Mouse (Mus musculus) layer of hippocampus, postnatal 14 days (tissue): ENCODE measurements around the gene Rabggtb. TPM values are rescaled to one million over a fixed set of nuclear protein-coding genes. Genes with fewer than 3 reads are reported as not detected.

Experiments used
- DNase-seq, 2 experiments: peaks; one replicate each; pipeline ENCODE4 v3.0.0; 2021 to 2022; ENCODE audit warnings: low spot score in 2 of 2, mixed read lengths in 1 of 2
- total RNA-seq, 2 experiments: library from RNA; stranded (reverse); gene quantifications; 2 replicates each; pipeline ENCODE4 v1.2.3; 2021

Gene Rabggtb
- total RNA-seq, 2 experiments from 2014 or later: 70.4 to 72.7 TPM

DNA sequence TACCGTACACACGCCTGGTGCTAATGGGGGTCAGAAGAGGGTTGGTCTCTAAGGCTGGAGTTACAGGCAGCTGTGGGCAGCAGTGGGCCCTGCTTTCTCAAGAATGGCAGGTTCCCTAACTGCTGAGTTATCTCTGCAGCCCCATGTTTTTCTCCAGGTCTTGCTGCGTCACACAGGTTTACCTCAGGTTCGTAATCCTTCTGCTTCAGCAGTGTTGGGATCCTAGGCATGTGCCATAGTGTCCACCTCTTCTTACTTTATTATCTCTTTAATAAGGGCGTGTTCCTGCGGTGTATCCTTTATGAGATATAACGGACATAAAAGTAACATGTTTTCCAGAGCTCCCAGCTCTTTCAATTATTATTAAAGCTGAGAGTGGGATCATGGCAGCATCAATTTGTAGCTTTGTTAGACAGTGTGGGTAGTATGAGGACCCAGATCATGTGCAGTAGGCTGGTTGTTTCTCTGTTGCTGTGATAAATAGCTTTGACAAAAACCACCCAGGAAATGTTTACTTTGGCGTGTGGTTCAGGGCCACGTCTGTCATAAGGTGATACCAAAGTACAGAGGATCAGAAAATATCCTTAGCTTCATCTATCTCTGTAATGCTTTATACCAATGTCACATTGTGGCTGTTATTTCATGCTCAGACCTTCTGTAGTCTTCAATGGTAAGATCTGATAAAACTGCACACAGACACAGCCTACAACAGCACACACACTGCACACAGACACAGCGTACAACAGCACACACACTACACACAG lies 8.5 kb upstream of the Rabggtb start:
- DNase-seq: no peak

DNA sequence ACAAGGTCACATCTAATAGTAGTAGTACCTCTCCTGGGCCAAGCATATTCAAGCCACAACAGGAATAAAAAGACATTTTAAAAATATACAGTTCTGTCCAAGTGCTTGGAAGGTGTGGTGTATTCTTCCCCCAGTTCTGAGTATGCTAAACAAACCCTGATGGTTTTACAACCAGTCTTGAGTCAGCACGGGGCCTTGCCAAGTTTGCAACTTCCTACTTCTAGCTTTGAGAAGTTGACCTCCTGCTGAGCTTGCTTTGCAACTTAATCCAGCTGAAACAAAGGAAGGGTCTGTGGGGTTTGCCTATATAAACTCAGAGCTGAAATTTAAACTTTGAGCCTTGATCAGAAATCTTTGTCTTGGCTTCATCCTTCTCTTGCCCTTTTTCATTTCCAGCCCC lies 4.4 kb upstream of the Rabggtb start:
- no peak for DNase-seq

DNA sequence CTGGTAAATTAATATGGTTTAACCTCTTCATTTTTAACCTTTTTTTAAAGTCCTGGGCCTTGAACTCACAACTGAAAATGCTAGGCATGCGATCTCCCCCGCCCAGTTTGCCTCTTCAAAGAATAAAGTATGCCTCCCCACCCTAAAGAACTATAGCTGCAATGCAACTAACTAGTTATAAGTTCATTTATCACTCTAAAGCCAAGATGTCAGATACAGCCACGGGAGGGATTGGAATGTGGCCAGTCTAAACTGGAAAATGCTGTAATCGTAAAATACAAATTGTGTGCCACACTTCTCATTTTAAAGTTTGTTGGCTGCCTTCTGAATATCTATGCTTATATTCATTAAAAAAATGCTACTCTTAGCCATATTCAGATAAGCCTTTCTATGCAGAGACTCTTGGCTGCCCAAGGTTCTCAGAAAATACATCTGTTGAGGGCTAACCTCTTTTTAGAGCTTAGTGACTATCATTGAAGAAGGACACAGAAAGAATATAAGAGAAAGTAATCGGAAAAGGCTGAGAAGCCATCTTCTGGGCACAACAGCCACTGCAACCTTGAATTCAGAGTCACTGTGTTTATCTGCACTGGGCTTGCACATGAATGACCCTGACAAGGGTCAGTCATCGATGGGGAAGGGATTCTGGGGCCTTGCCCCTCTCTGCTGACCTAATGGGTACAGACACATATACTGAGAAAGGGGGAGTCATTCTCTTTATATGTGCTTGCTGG lies 868 bp upstream of the Rabggtb start:
- peak in 1 of 2 experiments; percentile 20 for DNase-seq

DNA sequence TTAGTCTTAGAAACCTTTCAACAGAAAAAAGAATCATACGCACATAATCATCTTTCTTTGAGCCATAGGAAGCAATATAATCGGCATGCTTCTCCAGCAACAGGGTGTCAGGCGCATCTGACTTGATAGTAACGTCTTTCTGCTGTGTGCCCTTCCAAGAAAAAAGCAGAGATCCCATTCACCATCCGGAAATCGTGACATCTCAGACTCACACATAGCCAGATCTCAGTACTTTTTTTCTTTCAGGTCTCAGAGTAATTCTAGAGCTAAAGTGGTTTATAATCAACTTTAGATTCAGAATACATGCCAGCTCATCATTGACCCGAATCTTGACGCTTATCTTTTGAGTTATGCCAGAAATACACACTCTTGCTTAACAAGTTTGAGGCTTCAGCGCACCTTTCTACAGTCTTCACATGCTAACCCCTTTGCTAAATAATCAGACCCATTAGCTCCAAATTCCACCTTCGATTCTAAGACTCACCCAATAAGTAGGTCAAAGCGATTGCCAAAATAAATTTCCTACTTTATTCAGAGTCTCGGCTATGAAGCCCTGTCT lies 848 bp downstream of the Rabggtb start:
- no peak for DNase-seq

DNA sequence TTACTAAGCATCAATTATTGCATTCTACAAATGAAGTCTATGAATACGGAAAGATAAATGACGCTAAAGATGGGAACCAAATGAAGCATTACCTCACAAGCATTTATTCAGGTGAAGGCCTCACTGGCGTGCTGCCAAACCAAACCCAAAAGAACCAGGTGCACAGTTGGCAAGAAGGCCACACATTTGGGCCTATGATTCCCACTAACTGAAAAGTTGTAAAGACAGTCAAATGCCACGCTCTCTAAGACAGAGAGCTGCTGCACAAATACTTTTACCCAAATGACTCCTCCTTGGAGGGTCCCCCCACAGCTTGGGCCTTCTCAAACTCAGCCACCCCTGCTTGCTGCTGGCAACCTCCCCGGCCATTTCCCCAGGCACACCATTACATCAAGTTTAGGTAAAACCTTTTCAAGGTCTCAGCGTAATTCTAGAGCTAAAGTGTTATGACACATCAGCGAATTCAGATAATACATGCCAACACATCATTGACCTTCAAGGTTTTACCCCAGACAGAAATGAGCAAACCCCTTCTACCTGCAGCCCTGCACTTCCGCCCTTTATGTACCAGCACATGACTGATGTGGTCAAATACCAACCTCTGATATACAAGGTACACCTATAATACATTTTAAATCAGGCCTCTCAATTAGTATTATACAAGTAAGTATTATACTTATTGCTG lies 1.5 kb downstream of the Rabggtb start:
- no peak for DNase-seq

DNA sequence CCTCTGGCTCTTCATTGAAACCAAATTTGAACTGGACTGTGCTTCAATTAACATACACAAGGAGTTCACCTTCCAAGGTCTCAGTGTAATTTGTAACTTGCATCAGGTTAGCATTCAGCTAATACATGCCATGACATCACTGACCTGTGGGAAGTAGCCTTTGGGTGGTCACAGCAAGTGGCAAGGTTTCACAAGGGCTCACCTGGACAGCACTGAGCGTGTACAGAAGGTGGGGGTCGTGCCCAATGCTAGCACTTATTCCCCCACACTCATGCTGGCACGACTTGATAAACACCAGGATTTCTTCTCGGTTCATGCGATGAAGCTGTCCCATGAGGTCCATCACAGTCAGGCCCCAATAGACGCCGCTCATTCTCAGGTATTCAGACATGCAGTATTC lies 2.3 kb downstream of the Rabggtb start:
- DNase-seq: no peak

DNA sequence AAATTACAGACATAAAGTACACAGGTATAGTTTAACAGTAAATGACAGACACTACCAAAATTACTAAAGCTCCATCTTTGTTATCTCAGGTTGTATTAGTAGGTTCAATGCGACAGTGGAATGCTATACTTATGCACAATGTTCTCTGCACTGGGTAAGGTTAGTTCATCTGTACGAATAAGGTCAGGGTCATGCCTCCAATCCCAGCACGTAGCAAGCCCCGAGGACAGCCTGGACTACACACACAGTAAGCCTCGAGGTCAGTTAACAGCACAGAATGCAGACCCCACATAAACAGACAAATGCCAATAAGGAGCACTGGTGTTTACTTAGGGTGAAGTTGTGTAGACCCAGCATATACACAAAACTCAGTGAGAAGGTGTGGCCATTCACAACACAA lies 3.9 kb downstream of the Rabggtb start:
- DNase-seq: no peak

DNA sequence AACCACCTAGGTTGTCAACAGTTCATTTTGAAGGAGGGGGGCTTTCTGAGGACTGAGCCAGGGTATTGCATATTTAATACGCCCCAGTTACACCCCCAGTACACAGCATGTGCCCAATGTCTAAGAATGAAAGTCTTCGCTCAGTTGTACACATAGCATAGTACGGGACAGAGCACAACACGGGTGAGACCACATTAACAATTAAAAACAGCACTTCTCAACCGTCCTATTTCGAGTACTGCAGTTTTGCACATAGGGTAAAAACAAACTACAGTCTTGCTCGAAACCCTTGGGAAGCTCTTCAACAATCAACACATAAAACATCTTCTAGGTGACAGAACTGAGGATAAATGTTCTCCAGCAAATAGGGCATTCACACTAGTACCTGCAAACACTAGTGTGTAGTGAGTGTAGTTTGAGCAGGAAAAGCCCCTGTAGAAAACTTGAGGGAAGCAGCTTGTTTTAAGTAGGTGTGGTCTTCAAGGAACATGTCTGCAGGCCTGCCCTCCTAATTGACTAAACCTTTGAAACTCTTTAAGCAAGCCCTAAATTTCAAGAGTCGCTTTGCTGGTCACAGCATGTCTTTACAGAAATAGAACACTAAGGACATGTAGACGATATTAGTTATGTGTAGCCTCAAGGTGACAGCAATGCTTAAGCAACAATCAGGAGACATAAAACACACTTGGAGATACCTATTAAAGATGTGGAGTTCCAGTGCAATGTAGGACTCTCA lies 6.5 kb downstream of the Rabggtb start, which contains the start of gene Msh4:
Gene Msh4 (minus strand): TSS at position 3 of the 736 bp plus-strand sequence.
- DNase-seq: no peak

DNA sequence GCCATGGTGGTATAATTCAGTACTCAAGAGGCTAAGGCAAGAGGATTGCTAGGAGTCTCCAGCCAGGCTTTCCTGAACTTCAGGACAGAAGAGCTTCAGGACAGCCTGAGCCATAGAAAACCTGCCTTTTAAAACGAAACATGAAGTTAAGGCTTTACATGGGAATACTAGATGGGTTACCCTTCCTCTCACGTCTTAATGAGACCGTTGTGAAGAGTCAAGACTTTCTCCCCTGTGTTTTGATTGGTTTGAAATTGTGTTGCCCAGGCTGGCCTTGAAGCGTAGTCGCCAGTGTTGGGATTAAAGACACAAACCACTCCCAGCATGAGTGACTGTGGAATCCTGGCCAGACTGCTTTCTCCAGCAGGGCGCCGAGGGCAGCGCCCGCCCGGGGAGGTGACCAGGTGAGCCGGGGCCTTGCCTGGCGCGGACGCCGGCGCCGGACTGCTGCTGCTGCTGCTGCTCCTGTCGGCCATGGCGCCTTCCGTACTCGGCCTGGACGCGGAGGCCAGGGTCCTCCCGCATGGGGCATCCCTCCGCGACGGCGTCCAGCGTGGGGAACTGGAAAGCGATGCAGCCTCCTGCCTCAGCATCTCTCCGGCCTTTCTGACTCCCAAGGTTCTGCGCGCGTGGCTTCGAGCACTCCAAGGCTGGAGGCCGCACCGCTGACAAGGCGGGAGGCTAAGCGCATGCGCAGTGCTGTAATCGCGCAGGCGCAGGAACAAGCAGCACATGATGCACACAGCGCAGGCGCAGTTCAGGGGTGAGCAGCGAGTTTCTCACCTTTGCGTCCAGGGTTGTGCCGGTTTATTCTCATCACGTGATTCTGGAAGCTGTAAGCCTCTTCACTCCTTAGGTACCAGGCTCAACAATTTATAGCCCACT lies 7.3 kb downstream of the Rabggtb start:
- no peak for DNase-seq

DNA sequence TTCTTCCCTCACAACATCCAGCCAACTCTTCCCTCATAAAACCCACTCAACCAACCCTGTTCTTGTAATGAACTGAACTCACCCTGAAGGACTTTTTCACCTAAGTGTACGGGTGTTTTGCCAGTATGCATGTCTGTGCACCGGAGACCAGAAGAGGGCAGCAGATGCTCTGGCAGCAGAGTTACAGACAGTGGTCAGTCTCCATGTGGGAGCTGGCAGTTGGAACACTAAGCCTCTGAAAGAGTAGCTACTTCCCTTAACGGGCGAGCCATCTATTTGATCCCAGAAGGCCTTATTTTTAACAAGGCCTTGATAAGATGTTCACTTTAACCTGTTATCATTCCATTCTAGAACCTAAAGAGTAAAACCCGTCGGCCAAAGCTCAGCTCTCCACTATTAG lies 8.2 kb downstream of the Rabggtb start:
- DNase-seq: peak in 1 of 2 experiments; percentile 26

DNA sequence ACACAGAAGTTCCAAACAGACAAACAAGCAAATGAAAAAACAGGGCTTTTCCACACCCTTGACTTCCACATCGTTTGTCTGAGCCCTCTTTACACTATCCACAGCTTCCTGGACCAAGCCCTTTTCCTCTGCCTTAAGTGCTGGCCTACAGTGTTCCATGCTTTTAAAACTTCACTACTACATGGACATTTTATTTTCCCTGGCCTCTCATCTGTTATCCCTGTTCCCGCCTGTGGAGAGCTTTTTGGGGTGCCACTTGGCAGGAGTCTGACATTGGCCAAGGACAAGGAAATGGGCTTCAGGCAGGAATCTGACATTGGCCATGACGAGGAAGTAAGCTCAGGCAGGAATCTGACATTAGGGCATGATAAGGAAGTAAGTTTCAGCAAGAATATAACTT lies 10.2 kb downstream of the Rabggtb start:
- no peak for DNase-seq

DNA sequence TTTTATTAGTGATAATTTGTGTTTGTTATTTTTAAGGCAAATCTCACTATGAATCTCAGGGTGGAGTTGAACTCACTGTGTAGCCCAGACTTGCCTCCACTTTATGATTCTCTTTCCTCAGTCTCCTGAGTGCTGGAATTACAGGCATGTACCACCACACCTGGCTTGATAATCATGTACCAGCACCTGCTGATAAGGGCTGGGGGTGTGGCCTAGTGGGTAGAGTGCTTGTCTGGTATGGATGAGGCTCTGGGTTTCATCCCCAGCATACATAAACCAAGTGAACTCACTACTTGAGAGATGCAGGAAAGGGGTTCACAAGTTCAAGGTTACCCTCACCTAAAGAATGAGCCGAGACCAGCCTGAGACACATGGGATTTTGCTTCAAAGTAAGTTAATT lies 10.9 kb downstream of the Rabggtb start:
- no peak for DNase-seq

DNA sequence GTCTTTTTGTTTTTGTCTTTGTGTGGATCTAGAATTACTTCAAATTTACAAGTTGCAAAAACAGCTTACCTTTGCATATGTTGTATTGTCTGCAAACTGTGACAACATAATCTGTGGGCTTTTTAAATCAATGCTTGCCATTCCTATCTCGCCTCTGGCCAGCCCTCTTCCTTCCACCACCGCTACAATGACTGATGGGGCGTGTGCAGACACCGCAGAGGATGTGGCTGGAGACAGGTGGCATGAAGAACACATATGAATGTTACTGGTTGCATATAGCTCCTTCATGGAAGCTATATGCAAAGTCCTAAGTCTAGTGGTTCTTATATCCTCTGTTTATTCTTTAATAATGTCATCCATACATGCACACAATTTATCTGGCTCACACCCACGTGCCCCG lies 15.6 kb downstream of the Rabggtb start:
- DNase-seq: no peak

DNA sequence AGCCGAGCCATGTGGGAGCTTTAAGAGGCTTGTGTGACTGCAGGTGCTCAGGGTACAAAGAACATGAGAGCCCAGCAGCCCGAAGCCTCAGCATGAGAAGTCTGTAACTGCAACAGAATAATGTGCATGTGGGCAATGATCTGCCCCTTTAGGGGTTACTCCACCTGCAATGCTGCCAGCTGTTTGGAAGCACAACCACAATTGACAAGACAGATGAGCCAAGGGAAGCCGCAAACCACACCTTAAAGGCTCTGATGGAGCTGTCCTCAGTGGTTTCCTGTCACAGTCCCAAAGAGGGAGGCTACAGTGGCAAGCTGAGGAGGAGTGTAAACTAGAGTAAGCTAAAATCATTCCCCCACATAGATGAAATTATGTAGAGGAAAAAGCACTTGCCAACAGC lies 17.4 kb downstream of the Rabggtb start:
- DNase-seq: no peak

DNA sequence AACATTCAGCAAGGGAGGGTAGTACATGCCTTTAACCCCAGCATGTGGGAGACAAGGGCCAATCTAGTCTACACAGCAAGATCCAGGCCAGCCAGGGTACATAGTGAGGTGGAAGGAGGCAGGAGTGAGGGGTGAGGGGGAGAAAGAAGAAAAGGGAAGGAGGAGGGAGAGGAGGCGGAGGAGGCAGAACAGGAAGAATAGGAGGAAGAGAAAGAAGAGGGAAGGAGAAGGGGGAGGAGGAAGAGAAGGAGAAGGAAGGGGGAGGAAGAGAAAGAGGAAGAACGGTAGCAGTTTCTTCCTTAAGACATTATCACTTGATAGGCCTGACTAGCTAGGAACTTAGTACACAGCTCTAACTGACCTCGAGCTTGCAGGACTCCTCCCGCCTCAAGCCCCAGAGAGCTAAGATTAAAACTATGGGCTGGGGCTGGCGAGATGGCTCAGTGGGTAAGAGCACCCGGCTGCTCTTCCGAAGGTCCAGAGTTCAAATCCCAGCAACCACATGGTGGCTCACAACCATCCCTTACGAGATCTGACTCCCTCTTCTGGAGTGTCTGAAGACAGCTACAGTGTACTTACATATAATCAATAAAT lies 23.5 kb downstream of the Rabggtb start:
- no peak for DNase-seq

DNA sequence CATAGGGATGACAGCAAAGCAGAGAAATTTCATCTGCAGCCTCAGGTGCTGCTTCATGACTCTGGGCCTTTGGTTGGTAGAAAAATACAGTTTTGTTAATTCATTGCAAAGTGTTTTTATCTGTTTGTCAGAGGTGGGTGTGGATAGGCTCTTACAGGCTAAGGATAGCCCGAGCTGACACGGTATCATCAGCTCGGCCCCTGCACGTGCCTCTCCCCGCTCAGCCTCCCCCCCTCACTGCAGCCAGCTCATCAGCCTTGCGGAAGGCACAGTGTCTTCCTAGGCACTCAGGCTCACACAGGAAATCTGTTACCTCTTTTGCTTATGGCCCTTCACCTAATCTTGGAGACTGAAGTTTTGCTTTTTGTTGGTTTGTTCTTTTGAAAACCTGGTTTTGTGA lies 24.7 kb downstream of the Rabggtb start:
- DNase-seq: no peak

DNA sequence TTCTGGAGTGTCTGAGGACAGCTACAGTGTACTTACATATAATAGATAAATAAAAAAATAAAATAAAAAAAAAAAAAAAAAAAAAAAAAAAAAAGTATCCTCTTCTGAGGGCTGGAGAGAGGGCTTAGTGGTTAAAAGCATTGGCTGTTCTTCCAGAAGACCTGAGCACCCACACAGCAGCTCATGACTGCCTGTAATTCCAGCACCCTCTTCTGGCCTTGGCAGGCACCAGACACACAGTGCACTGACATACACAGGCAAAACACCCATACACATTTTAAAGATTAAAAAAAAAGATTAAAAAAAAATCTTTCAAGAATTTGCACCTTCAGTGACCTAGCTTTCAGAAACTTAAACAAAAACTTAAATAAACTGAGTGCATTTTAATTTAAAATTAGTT lies 26.5 kb downstream of the Rabggtb start:
- DNase-seq: no peak

DNA sequence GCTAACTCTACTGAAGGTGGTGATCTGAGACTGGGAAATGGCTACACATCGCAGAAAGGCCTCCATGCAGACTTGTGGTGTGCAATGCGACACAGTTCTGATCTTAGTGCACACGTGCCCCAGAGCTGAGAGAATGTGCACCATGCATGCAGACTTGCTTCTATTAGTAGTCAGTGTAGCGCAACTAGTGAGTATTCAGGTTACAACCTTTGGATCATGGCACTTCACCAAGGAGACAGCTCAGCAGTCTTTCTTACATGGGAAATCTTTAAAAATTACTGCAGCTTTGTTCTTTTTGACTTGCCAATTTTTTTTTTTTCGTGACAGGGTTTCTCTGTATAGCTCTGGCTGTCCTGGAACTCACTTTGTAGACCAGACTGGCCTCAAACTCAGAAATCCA lies 41.4 kb downstream of the Rabggtb start:
- DNase-seq: no peak
